Comparison of ENCODE assay signal across 14 mouse cellular contexts in genomic region chr4:128088264-128088663, GRCm38 (mm10).
"Had no signal": no experiment of that assay in that cellular context is flagged by ENCODE, and none has a peak within 500 bp of the region (broad histone marks: within the 10 kb centered on the region; RNA-seq: fewer than 3 reads in every experiment).

No protein-coding gene starts in this region.

- H3K27me3 ChIP-seq: kidney, embryonic 15.5 days; limb, embryonic 15.5 days; liver, embryonic 12.5 days; midbrain, embryonic 12.5 days had no signal

- H3K9ac ChIP-seq: kidney, embryonic 15.5 days; limb, embryonic 15.5 days; liver, embryonic 12.5 days; lung, embryonic 14.5 days; midbrain, embryonic 12.5 days had no signal

- H3K4me1 ChIP-seq: liver, embryonic 12.5 days had no signal

- H3K9me3 ChIP-seq: kidney, embryonic 15.5 days; limb, embryonic 15.5 days; midbrain, embryonic 12.5 days had no signal

- H3K4me2 ChIP-seq: kidney, embryonic 15.5 days; limb, embryonic 15.5 days; liver, embryonic 12.5 days; lung, embryonic 14.5 days; midbrain, embryonic 12.5 days had no signal

- H3K4me3 ChIP-seq: kidney, embryonic 15.5 days; limb, embryonic 15.5 days; liver, embryonic 12.5 days; midbrain, embryonic 12.5 days had no signal

- H3K36me3 ChIP-seq: kidney, embryonic 15.5 days; limb, embryonic 15.5 days; liver, embryonic 12.5 days; midbrain, embryonic 12.5 days had no signal

- H3K27ac ChIP-seq: kidney, embryonic 15.5 days; limb, embryonic 15.5 days; liver, embryonic 12.5 days; midbrain, embryonic 12.5 days had no signal

- DNase-seq: kidney, adult 2 months; kidney, postnatal 14 days; lung, embryonic 14.5 days; lung, postnatal 10 days; lung, postnatal 4 days; retina, postnatal 1 day; right cerebral cortex, postnatal 4 days; spleen, adult 18-20 months; thymus, adult 18-20 months; thymus, postnatal 14 days had no signal

- ATAC-seq: liver, embryonic 12.5 days had no signal
